Mouse (Mus musculus) MEL (cell line): Measurements from ENCODE around the gene Ankra2.

Experiments used
- CTCF ChIP-seq, 3 experiments: IDR thresholded peaks in 2 of 3; conservative IDR thresholded peaks in 1 of 3; 2 replicates each; pipeline ENCODE4 v1.5.1; 2011 to 2012; ENCODE audit warnings: low read length in 3 of 3, low read depth in 2 of 3, mild to moderate bottlenecking in 2 of 3, improper control_type of control experiment in 1 of 3, inconsistent platforms in 1 of 3, mixed read lengths in 1 of 3, moderate library complexity in 1 of 3; ENCODE audit not compliant: control insufficient read depth in 1 of 3, insufficient read depth in 1 of 3, poor library complexity in 1 of 3, severe bottlenecking in 1 of 3
- E2F4 ChIP-seq: IDR thresholded peaks from 2 replicates; pipeline ENCODE4 v1.6.1; 2011; ENCODE audit warnings: low read depth, low read length, improper control_type of control experiment, borderline replicate concordance
- ELF1 ChIP-seq: IDR thresholded peaks from 2 replicates; pipeline ENCODE4 v1.6.1; 2014; ENCODE audit warnings: low read depth, mild to moderate bottlenecking, inconsistent platforms, low read length, improper control_type of control experiment, moderate library complexity
- NELFE ChIP-seq: IDR thresholded peaks from 2 replicates; pipeline ENCODE4 v1.6.1; 2011; ENCODE audit warnings: low read depth, low read length, improper control_type of control experiment
- POLR2A ChIP-seq, 2 experiments: IDR thresholded peaks; 2 replicates each; pipeline ENCODE4 v1.6.1; 2011 to 2012; ENCODE audit warnings: low read length in 2 of 2, mild to moderate bottlenecking in 2 of 2, control low read depth in 1 of 2, improper control_type of control experiment in 1 of 2, low read depth in 1 of 2, moderate library complexity in 1 of 2; ENCODE audit not compliant: control insufficient read depth in 1 of 2, insufficient read depth in 1 of 2, poor library complexity in 1 of 2
- POLR2AphosphoS2 ChIP-seq: IDR thresholded peaks from 2 replicates; pipeline ENCODE4 v1.6.1; 2011; ENCODE audit warnings: low read length, improper control_type of control experiment
- TAL1 ChIP-seq: IDR thresholded peaks from 2 replicates; pipeline ENCODE4 v1.6.1; 2012; ENCODE audit warnings: mild to moderate bottlenecking, inconsistent platforms, low read length, moderate library complexity, mixed read lengths
- TBP ChIP-seq: IDR thresholded peaks from 2 replicates; pipeline ENCODE4 v1.8.0; 2011; ENCODE audit warnings: low read depth, low read length, improper control_type of control experiment
- ZC3H11A ChIP-seq: IDR thresholded peaks from 2 replicates; pipeline ENCODE4 v1.6.1; 2012; ENCODE audit warnings: low read depth, mild to moderate bottlenecking, inconsistent platforms, low read length, improper control_type of control experiment

- no peak for TF ChIP-seq TAL1
- TF ChIP-seq CTCF (IDR thresholded peaks at IDR 0.05 in 2 of 3, conservative IDR thresholded peaks at IDR 0.05 in 1 of 3; ENCODE audit: control insufficient read depth in 1 of 3, insufficient read depth in 1 of 3, low read depth in 2 of 3, low read length in 3 of 3, poor library complexity in 1 of 3, severe bottlenecking in 1 of 3), result no peak; a peak in 1 of 6 replicates
- no peak for TF ChIP-seq ELF1
- TF ChIP-seq TBP, result no peak
- TF ChIP-seq POLR2A (IDR thresholded peaks at IDR 0.05; ENCODE audit: control insufficient read depth in 1 of 2, insufficient read depth in 1 of 2, low read depth in 1 of 2, low read length in 2 of 2, poor library complexity in 1 of 2), result no peak
- no peak for TF ChIP-seq ZC3H11A
- TF ChIP-seq E2F4, result no peak
- no peak for TF ChIP-seq POLR2AphosphoS2
- TF ChIP-seq NELFE, result no peak
These were observed 42.4 kb downstream of the Ankra2 start for GRCm38 (mm10) chr13:98305257-98305656.
